Mouse (Mus musculus): ENCODE measurements around the gene Spag4.

The Spag4 gene

DNA sequence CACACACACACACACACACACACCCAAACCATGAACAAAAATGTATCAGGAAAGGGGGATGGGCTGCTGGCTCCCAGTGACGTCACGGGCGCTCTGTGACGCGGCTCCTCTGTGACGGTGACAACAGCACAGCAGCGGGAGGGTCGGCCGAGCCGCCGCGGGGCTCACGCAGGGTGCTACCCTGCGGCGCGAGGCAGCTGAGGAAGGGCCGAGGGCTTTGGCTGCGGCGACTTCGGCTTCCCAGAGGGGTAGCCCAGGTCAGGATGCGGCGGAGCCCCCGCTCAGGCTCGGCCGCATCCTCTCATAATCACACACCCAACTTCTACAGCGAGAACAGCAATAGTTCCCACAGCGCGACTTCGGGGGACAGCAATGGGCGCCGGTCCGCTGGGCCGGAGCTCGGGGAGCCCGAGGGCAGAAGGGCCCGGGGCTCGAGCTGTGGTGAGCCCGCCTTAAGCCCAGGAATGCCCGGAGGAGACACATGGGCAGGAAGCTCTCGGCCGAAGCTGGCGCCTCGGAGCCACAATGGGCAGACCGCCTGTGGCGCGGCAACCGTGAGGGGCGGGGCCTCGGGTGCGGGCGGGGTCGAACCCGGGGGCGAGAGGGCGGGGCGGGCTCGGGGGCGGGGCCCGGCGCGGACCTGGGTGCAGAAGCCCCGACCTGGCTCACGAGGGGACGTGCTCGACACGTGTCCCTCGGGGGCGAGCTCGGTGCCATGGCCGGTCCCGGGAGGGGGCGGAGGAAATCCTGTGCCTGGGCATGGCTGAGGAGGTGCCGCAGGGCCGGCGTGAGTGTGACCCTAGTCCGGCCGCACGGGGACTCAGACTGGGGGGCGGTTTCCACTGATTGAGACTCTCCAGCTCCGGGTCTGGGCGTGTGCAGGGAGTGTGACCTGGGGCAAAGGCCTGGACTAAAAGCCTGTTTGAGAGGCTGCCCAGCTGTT lies at the start of gene Spag4:
Spag4 (plus strand) TSS at position 77 of the 943 bp plus-strand sequence.
- peak; percentile 55 to 74 for DNase-seq (ENCODE audit: low spot score in 2 of 2)

DNA sequence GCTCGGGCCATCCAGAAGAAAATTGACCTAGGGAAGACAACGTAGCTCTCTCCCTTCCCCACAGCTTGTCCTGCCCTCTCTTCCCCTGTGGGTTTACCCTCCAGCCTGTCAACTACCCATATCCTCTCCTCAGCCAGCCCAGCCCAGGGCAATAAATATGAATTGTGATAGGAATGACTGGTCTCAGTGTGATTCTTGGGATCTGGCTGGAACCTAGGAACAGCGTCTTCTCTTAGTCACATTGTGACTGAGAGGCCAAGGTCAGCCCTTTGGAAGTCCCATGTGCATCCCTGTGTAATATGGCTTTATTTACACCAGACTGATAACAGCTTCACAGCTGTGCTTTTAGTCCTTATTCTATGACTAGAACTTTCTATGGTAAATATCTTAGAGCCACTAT lies 46.9 kb upstream of the Spag4 start:
- DNase-seq (ENCODE audit: low spot score in 2 of 2) = no peak

DNA sequence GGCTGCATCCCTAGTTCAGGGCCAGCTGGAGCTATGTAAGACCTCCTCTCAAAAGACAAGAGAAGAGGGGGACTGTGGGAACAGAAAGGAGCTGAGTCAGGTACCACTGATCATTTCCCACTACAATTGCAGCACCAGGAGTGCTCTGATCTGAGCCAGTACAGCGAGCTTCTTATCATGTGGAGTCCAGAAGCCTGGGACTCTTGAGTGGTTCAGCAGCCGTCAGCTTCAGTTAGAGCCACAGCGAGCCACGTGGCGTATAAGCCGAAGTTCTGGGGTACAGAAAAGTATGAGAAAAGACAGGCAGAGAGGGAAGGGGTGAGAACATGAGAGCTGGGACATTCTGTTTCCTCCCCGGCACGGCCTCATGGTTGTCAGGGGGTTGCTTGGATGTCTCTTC lies 43.8 kb upstream of the Spag4 start:
- DNase-seq (ENCODE audit: low spot score in 2 of 2) = no peak

DNA sequence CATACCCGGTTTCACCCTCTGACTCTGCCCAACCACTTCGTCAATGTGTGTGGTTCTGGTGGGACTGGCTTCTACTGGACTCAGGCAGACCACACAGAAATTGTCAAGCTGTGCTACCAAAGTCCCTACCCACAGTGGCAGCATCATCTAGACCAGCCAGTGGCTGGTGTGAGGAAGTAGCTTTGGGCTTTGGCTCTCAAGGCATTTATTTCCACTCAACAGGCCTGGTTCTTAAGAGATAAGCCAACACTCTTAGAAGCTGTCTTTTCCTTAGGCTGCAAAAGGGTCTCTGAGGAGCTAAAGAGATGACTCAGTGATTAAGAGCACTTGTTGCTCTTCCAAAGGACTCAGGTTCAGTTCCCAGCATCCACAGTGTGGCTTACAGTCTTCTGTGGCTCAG lies 43.2 kb upstream of the Spag4 start:
- DNase-seq (ENCODE audit: low spot score in 2 of 2) = no peak

DNA sequence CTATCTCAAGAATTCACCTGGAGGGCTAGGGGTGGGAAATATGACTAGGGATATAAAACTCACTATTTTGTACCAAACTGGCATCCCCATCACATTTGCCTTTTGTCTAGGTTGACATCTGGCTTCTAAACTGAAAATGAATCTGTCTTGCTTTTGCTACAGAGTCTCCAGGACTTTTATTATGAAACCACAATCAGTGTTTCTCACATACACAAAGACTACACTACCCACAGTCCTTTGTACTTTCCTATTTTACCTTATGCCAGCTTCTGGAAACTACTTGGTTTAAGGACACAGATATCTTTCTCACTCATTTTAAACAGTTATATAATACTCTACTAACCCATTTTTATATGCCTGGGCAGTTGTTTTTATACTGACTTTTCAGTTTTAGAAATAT lies 39.5 kb upstream of the Spag4 start:
- DNase-seq (ENCODE audit: low spot score in 2 of 2) = no peak

DNA sequence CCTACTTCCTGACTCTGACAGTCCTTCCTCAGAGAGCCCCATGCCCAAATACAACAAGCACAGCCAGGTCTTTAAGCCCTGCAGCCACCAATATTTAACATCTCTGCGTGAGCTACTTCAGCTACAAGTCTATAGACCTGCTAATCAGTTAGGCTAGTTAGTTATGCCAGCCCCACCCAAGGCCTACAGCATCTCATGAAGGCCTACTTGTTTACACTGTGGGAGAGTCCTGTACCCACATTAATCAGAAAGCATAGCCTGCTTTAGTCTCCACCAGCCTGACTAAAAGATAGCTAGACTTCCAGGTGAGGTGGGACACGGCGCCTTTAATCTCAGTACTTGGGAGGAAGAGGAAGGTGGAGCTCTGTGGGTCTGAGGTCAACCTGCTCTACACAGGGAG lies 25.6 kb upstream of the Spag4 start:
- no peak for DNase-seq (ENCODE audit: low spot score in 2 of 2)

DNA sequence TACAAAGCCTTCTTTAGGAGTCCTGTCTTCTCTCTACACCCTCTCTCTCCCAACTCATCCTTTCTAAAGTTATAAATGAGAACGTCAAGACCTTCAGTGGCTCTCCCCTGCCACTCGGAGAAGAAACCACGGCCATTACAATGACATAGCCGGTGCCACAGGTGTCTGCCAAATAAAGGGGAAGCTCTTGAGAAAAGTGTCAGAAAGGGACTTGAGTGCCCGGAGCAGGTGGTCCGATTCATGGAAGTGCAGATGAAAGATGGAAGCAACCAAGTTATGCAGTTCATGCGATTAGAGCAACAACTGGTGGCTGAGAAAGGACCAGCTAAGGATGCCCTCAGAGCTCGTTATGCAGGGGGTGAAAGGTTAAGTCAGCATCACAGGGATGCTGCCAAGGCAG lies 22.1 kb upstream of the Spag4 start:
- DNase-seq (ENCODE audit: low spot score in 2 of 2) = no peak

DNA sequence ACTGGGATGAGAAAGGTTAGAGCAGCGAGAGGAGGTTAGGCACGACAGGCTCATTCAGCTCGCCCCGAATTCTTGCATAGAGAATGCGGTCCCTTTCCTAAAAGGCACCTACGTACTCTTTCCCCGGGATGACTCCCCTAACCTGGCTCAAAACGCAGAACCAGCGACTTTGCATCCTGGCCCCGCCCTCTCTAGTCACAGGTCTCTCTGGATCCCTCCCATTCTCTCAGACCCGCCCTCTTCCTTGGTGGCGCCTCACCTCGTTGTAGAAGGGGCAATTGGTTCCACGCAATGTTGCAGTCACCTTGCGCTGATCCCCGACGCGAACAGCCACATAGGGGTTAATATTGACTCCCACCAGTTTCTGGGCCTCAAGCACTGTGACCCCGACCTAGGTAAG lies 17.0 kb upstream of the Spag4 start:
- DNase-seq (ENCODE audit: low spot score in 2 of 2) = peak in 1 of 2 experiments; percentile 34

DNA sequence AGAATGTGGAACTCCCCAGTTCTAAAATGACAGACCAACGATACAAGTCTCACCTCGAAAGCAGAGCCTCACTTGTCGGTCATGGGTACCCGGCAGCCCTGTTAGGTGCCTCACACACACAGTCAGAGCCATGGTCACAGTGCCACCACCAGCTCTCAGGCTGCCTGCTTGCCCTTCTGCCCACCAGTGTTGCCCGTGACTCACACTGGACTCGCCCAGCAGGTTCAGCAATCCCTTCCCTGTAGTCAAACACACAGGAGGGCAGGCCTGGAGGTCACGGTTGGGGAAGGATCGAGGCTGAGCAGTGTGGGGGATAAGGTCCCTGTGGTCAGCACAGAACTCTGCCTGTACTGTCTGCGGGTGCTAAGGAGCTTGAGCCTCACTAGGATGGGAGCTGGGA lies 12.2 kb upstream of the Spag4 start, which contains the start of gene Fer1l4:
Fer1l4 (minus strand) TSS at position 132 of the 400 bp plus-strand sequence.
- DNase-seq (ENCODE audit: low spot score in 2 of 2) = no peak

DNA sequence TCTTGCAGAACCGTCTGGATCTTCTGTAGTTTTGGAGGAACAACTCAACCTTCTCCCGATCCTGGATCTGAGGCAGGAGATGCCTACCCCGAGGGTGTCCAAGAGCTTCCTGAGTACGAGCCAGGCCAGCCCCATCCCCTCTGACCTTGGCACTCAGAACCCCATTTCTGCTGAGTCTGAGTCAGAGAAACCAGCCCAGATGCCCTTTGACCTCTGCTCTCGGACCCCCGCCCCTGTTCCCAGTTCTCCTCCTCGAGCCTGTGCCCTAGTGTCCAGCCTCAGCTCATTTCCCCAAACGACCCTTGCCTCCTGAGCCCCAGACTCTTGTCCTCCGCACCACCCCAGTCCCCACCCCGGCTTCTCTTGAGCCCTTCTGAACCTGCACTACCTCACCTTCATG lies 1.2 kb downstream of the Spag4 start:
- DNase-seq (ENCODE audit: low spot score in 2 of 2) = no peak

DNA sequence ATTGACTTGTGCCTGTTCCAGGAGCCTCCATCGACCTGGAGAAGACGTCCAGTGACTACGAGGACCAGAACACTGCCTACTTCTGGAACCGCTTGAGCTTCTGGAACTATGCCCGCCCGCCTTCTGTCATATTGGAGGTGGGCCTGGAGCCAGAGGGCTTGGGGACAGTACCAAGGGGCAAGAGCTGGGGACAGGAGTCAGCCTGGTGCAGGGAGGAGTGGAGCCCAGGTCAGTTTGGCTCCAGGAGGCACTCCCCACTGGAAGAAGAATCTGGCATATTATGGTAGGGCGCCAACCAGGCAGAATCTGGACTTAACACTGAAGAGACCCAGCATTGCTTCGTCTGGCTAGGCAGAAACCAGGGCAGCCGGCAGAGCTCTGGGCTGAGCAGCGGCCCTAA lies 2.9 kb downstream of the Spag4 start:
- no peak for DNase-seq (ENCODE audit: low spot score in 2 of 2)

DNA sequence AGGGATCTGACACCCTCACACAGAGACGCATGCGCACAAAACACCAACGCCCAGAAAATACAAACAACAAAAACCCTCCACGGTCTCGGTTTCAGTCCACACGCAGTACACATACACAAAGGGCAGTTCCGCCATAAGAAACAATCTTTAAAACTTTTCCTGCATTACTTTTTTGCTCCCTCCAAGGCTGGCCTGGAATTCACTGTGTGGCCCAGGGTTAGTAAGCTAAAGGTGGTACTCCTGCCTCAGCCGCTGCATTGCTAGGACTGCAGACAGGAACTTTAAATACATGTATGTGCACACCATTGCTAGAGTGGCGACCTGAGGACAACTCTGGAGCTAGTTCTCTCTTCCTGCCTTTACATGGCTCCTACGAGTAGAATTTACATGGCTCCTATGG lies 6.3 kb downstream of the Spag4 start:
- DNase-seq (ENCODE audit: low spot score in 2 of 2) = no peak

DNA sequence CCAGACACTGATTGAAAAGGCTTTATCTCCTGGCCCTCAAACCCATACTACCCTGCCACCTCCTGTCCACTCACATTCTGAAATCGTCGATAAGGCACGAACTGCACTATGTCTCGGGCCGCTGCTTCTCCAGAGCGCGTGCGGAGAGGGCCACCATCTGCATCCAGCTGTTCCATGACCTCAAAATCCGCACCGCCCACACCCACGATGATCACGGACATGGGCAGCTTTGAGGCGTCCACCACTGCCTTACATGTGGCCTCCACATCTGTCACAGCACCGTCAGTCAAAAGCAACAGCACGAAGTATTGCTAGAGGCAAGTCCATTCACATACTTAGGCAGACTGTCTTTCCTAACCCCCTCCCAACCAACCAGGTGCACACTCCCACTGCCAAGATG lies 8.8 kb downstream of the Spag4 start:
- no peak for DNase-seq (ENCODE audit: low spot score in 2 of 2)

DNA sequence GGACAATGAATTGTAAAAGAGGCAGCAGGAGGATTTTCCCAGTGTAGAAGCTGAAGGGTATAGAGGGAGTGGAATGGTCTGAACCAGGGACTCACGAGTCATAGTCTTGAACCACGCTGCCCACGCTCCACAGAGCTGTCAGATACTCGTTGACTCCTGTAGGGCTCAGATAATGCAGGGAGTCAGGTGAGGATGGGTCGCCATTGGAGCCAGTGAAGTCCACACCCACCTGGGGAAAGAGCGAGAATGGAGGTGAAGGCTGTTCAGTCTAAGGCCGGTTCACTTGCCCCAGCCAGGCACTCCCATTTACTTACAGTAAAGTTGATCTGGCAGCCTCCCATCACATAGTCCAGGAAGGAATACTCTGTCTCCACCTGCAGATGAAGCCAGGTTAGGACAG lies 12.5 kb downstream of the Spag4 start:
- DNase-seq (ENCODE audit: low spot score in 2 of 2) = no peak

DNA sequence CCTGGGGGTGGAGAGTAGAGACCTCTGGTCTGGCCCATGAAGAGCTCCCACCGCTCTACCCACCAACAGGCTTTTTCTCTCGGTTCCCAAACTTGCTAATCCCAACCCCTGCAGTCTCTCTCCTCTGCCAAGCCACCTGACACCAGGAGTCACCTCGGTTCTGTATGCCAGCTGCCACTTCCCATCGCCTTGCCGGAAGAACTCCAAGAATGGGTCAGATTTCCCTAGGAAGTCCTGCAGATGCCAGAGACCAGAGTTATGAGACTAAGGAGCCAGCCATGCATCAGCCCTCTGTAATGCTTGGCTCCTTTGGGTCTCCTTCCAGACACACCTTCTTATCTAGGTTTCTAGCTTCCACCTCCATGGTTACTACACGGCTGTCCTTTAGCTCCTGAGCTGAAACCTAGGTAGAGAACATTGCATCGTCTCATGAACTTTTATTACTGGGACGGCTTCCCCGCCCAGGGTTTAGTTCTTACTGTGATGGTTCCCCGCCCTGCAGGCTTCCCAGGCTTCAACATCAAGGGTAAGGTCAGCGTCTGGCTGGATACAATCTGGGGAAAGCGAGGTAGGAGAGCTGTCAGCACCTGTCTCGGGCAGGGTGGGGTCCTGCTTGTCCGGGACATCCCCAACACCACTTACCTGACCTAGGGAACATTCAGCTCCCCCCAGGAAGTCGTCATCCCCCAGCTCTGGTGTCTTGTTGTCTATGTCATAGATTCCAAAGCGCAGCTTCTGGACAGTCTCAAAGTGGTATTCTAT lies 13.6 kb downstream of the Spag4 start:
- no peak for DNase-seq (ENCODE audit: low spot score in 2 of 2)

DNA sequence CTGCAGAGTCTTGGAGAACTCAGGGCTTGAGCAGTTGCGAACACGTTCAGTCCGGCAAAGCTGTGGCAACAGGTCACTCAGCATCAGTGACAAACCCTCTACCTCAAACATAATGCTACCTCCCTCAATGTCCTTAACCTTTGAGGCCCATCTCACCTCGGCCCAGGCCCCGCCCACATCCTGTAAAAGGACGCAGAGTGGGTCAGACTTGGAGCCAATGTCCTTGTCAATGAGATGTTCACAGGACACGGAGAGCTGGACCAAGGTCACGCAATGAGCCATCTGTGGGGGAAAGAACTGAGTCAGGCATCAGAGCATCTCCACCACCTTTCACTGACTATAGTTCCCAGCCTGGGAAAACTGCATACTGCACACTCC lies 14.2 kb downstream of the Spag4 start:
- DNase-seq (ENCODE audit: low spot score in 2 of 2) = no peak

DNA sequence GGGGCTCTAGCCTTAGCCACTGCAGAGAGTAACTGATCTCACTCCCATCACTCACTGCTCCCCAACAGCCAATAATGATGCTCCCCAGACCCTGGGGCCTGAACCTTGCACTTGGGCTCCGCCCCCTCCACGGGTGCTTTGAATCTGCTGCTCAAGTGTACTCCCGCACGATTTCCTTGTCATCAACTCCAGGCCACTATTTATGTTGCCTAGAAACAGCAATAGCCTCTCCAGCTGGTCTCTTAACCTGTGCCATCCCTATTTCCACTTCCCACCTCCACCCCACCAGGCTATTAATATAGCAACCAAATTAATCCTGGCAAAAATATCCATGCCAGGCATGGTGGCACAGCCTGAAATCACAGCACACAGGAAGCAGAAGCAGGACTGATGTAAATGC lies 14.7 kb downstream of the Spag4 start:
- no peak for DNase-seq (ENCODE audit: low spot score in 2 of 2)

DNA sequence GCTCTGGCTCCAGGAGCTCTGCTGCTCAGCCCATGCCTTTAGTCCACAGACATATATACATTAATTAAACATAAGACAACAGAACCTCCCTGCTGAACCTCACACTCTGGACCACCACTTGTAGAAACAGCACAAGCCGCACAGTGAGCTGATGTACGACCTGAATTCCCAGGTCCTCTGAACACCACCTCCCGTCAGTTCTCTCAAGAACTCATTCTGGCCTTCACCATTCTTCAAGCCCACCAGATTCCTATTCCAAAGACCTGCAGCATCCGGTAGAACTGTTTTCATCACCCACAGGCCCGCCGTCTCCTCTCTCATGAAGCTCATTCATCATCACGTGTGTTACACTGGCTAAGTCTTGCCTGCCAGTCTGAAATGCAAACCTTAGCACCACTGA lies 15.4 kb downstream of the Spag4 start:
- no peak for DNase-seq (ENCODE audit: low spot score in 2 of 2)

DNA sequence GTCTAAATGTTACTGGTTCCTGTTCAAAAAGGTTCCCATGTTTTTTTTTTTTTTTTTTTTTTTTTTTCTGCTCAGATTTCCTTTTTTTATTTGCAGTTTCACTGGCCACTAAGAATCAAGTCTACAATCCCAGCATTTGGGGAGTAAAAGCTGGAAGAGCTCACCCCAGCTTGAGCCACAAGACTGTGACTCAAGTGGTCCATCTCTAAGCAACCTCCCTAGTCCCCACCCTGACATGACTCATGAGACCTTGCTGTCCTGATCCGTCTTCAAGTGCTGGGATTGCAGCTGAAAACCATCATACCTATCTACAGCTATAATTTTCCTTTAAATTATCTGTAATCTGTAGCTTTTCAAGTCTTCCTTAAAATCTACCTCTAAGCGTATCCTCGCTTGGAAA lies 19.6 kb downstream of the Spag4 start:
- no peak for DNase-seq (ENCODE audit: low spot score in 2 of 2)

DNA sequence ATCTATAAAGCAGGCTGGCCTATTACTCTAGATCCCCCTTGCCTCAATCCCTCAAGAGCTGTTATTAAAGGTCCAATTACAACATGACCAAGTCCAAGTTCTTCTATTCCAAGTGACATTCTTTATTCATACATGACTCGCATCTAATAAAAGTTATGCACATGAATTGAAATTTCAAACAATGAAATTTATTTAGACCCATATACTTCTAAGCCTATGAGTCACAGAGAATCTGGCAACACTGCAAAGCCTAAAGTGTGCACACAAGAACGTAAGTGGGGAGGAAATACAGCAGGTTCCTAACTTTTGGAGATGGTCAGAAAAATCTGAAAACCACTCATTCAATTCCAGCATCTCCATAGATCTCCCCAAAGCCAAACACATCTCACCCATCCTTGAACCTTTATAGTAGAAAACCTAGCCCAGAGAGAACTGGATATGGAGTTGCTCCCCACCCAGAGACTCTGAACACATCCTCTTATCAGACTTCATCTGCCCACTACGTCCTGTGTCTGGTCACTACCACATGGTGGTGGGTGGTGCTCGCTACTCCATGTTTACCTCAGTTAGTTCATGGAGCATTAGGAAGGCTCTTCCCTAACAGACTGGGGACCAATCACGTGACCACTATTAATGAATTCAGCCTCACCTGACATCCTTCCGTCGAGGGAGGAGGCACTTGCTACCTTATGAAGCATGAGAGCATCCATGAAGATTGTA lies 22.6 kb downstream of the Spag4 start:
- DNase-seq (ENCODE audit: low spot score in 2 of 2) = no peak

DNA sequence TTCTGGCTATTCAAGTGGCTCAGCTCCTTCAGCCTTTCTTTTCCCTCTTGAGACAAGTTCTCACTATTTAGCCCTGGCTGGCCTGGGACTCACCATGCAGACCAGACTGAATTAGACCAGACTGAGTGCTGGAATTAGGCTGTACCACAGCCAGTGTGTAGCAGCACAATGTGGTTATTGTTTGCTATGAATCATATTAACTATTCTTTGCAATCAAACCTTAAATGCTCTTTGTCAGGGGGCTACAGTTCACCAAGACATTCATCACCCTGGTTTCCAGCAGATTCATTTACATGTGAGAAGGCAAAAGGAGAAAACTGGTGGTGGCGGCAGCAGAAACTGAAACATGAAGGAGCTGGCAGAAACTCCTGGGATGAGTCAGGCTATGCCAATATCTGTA lies 24.8 kb downstream of the Spag4 start:
- no peak for DNase-seq (ENCODE audit: low spot score in 2 of 2)

DNA sequence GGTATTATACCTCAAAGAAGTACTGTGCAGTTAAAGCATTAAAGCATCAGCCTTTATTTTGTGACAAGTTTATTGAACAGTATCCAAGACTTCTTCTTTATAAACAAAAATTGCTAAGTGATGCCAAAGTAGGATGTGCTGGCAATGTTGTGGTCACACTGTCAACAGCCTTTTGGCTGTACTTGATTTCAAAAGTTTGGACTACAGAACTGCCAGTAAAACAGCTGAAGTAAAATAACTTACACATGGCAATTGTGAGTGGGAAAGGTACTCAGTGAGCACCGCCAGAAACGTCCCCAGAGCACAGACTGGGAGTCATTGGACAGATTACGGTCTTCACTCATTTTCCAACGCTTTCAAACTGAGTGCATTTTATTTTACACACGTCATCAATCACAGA lies 27.0 kb downstream of the Spag4 start:
- DNase-seq (ENCODE audit: low spot score in 2 of 2) = no peak

Data from thymus, postnatal 10 days (tissue).